Mouse (Mus musculus) lung, postnatal 0 days (tissue): ENCODE measurements around the gene Bach2.

Source experiments
- CTCF ChIP-seq: IDR thresholded peaks from 2 replicates; pipeline ENCODE4 v1.5.1; 2016; ENCODE audit warnings: antibody characterized with exemption, mild to moderate bottlenecking
- EP300 ChIP-seq: IDR thresholded peaks from 2 replicates; pipeline ENCODE4 v1.6.1; 2016; ENCODE audit warnings: antibody characterized with exemption, mild to moderate bottlenecking, control low read depth

DNA sequence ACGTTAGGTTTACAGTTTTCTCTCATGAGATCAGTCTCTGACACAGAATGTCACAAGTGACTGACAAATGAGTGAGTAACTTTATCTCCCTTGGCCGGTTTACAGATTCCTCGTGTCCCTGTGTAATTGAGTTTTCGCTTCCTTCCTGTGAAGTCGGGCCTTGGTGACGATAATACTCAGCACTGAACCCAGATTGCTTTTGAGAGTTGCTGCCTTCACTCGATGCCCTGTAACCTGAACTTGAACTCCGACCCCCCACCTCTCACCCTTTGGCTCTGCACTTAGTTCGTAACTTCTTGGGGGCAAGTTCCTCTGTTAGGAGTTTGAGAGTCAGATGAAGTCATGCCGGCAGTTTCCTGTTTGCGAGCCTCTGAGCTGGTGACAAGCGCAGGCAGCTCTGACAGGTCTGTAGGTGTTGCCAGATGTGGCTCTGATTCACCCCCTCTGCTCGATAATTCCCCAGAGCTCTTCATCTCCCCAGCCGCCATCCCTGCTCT is 124.9 kb downstream of the Bach2 start:
- peak; percentile 82; the same call in 1 of the 2 replicates for TF ChIP-seq EP300
- no peak for TF ChIP-seq CTCF
